Mouse (Mus musculus) urinary bladder, postnatal 25 days (tissue): ENCODE data around the gene Phf8.
A peak's percentile ranks its signal among the peaks of the same experiment; 100 is the strongest.
"Not testable (repeated sequence)": the region's sequence is repeated elsewhere in the genome, so short reads cannot be mapped to it uniquely, and the experiment has no call there.

Source experiments
- DNase-seq: peaks from one replicate; pipeline ENCODE4 v3.0.0; 2022; ENCODE audit warnings: low spot score

The Phf8 gene

DNA sequence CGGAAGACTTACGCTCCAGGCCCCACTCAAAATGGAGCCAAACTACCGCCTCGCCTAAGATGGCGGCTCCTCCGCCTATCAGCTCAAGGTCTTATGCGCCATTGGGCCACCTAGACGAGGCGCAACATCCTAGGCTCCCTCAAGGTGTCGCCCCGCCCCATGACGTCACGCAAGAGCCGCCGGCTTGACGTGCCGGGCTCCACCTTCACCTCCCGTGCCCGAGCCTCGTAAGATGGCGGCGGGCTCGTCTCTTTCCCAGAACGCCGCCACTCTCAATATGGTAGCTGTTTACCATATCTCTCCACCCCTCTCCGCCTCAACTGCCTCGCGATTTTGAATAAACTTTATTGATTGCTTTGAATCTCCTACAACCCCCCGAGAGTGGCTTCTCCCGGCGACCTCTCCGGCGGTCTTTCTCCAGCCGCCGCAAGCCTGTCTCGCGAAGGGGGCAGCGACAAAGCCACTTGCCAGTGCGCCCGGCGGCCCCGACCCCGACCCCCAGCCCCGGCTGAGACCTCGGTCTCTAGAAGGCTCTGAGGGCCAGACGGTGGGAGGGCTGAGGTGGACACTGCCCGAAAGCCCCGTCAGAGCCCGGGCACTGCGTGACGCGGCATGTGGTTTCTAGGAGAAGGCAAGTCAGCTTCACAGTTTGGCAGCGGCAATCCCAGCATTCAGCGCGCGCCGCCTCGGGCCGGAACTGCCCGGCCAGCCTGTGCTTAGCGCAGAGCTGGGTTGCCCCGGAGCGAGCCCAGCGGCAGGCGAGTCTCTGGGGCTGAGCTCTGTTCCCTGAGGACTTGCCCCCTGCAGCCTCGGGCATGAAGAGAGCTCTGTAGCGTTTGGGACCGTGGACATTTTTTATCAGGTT, at the start of gene Phf8:
Phf8 (plus strand) TSS at position 215 of the 865 bp plus-strand sequence.
- DNase-seq: peak; percentile 91

DNA sequence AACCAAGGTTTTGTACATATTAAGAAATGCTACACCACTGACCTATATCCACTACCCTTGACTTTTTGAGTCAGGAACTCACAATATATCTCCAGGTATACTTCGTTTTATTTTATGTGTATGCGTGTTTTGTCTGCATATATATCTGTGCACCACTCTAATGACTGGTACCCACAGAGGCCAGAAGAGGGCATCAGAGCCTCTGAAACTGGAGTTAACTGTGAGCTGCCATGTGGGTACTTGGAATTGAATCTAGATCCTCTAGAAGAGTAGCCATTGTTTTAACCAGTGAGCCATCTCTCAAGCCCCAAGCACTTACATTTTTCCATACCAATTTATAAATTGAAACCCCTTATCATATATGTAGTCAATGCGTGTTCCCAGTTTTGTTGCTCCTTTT, 32.3 kb upstream of the Phf8 start:
- DNase-seq: no peak

DNA sequence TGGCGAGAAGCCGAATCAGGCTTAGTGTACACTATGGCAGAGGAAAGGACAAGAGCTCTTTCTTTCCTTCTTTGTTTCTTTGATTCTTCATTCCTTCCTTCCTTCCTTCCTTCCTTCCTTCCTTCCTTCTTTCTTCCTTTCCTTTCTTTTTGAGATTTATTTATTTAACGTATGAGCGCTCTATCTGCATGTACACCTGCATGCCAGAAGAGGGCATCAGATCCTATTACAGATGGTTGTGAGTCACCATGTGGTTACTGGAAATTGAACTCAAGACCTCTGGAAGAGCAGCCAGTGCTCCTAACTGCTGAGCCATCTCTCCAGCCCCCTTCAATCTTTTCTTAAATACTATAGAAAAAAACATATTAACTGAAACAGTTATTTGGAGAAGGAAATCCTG, 27.2 kb upstream of the Phf8 start:
- not testable (repeated sequence) for DNase-seq

DNA sequence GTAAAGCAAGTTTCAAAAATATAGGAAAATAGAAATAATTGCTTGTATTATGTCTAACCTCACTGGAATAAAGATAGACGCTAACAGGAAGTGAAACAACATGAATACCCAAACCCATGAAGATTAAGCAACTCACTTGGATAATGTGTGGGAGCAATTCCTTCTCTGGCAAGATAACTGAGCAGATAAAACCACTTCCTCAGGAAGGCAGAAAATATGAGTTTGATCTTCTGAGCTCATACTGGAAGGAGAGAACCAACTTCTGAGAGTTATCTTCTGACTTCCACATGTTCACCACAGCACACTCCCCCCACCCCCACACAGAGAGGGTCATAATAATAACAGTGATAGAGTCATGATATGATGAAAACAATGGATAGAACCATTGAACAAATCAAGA, 23.9 kb upstream of the Phf8 start:
- DNase-seq: no peak

DNA sequence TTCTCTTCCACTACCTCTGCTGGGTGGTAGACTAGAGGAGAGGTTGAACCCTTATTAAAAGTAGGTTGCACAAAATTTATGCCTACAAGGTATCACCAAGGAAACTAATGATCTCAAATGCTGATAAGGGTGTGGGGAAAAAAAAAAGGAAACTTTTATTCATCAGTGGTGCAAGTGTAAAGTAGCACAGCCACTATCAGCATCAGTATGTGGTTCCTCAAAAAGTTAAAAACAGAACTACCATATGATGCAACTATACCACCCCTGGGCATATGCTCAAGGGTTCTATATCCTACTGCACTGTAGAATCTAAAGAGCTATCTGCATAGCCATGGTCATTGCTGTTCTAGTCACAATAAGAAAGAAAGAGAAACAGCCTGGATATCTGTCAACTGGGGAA, 11.9 kb upstream of the Phf8 start:
- no peak for DNase-seq

DNA sequence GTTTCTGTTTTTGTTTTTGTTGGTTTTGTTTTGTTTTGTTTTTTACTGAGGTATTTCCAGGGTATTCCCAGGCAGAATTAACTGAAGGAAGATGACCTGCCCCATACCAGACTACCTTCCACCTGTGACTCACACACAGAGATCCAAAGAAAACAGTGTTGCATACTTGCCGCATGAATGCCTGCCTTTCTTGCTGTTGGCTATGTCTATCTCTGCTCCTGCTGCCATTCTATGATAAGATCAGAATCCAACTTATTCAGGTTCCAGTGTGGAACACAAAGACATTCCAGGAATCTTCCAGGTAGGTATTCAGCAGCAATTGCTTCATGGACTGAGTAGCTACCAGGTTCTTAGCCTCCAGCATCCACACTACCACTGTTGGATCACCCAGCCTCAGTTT, 10.6 kb upstream of the Phf8 start:
- DNase-seq: no peak

DNA sequence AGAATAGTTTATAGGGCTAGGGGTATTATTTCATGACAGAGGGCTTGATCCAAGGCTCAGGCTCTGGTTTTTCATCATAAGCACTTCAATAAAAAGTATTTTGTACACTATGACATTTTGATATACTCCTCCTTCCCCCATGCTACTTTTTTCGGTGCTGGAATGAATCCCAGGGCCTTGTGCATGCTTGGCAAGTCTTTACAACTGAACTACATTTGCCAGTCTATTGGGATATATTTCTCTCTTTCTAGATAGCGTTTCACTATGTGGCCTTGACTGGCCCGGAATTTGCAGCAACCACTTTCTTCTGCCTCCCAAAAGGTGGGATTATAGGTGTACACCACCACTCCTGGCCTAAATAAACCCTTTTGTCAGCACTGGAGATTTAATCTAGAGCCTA, 7.4 kb upstream of the Phf8 start:
- DNase-seq: no peak

DNA sequence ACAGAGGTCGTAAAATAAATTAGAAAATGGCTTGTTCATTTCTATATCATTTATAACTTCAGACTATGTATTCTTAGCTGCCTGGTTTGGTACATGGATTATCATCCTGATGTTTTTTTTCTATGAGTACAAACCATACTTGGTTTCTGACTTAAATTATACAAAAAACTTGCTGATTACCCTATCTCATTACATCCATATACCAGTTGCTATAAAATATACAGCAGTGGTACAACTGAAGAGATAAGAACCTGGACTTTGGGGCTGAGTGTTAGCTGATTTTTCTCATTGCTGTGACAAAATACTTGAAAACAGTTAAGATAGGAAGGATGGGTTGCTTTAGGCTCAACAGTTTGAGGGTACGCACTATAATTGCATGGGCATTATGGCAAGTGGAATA, 6.8 kb upstream of the Phf8 start:
- no peak for DNase-seq

DNA sequence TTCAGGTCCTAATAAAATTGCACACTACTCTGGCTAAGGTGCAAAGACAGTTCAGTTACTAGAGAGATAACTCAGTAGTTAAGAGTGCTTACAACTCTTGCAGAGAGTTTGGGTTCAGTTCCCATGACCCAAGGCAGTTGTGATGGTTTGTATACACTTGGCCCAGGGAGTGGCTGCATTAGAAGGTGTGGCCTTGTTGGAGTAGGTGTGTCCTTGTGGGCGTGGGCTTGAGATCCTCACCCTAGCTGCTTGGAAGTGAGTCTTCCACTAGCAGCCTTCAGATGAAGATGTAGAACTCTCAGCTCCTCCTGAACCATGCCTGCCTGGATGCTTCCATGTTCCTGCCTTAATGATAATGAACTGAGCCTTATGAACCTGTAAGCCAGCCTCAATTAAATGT, 2.3 kb upstream of the Phf8 start:
- no peak for DNase-seq

DNA sequence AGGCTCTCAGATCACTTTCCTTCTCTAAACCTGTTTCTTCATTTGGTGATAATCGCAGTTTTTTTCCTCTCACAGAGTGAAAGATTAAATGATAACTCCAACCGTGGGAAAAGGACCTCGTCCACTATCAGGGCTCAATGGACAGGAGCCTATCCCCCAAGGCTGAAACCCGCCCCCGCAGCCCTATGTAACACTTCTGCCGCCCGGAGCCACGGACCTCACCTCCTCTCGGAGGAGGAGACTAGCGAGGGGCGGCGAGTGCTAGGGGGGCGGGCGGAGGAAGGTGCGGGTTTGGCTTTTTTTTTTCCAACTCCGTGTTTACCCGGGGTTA, 380 bp upstream of the Phf8 start:
- no peak for DNase-seq

DNA sequence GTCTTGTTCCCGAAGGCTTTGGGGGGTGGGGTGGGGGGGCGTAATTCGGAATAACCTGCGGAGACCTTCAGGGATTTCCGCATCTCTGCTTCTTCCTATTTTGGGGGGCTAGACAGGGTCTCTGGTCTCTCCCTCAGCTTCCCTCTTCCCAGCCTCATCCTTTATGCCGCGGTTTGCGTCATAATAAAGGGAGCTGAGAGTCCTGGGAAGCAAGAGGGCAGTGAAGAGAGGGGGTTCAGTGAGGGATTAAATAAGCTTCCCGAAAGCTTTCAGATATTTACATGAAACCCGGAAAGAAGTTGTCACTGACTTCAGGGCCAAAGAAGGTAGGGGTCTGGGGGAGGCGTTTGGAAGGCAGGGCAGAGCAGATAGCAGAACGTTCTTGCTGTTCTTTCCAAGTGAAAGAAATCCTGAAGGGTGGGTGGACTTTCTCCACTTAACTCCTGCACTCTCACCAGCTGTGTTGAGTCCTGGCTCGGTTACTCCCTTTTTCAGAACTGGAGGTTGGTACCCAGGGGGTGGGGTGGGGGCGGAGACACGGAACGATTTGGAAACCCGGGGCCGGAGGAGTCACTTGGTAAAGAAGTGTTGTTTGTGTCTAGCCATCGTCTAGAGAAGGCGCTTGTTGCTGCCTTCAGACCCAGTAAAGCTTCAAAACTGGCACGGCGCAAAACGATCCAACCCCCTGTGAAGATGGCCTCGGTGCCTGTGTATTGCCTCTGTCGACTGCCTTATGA, 1.5 kb downstream of the Phf8 start:
- peak; percentile 4 for DNase-seq

DNA sequence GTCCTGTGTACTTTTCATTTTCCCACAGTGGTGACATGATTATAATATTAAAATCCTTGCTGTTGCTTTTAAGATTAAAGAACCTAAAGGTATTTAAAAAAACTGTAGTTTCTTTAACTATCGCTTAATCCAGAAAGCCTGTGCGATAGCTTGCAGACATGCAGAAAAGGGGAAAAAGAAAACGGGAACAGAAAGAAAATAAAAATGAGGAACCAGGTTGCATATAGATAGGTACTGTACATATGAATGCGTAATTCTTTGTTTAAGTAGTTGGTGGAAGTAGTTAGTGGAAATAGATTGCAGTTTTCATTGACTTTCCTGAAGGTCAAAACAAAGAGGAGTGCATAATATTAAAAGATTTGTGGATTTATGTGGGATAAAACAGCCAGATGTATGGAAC, 32.9 kb downstream of the Phf8 start:
- DNase-seq: no peak

DNA sequence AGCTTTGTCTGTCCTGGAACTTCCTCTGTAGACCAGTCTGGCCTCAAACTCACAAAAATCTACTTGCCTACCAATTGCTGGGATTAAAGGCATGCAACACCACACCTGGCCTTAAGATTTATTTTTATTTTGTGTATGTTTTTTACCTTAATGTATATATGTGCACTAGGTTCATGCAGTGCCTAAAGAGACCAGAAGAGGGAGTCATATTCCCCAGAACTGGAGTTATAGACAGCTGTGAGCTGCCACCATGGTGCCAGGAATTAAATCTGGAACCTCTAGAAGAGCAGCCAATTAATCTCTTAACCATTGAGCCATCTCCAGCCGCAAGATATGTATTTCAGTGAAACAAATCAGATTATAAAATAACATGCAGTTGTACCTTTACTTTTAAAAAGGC, 54.7 kb downstream of the Phf8 start:
- DNase-seq: no peak

DNA sequence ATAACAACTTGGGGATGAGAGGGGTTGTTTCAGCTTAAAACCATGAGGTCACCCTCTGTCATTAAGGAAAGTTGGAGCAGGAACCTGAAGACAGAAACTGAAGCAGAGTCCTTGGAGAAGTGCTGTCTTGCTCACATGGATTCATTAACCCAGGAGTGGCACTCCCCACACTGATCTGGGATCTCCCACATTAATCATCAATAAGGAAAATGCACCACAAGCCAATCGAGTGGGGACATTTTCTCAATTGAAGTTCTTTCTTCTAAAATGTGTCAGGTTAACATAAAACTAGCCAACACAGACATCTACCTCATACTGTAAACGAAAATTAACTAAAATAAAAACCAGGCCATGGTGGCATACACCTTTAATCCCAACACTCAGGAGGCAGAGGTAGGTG, 122.9 kb downstream of the Phf8 start:
- no peak for DNase-seq

DNA sequence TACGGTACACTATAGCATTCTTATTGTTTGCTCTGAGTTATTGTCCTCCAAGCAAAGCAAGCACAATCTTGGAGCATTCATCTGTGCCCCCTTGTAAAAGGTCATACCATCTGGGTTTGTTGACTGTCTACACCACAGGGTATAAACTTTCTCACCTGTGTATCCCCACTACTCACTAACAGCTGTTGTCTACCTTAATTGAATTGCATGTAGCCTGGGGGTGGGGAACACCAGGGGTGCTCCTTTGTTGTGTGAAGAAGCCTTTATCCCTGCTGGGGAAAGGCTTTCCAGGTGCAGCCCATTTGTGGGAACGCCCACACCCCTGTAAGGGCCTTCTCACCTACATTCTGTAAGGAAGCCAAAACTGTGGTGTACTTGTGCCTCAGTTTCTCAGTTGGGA, 133.3 kb downstream of the Phf8 start:
- no peak for DNase-seq

DNA sequence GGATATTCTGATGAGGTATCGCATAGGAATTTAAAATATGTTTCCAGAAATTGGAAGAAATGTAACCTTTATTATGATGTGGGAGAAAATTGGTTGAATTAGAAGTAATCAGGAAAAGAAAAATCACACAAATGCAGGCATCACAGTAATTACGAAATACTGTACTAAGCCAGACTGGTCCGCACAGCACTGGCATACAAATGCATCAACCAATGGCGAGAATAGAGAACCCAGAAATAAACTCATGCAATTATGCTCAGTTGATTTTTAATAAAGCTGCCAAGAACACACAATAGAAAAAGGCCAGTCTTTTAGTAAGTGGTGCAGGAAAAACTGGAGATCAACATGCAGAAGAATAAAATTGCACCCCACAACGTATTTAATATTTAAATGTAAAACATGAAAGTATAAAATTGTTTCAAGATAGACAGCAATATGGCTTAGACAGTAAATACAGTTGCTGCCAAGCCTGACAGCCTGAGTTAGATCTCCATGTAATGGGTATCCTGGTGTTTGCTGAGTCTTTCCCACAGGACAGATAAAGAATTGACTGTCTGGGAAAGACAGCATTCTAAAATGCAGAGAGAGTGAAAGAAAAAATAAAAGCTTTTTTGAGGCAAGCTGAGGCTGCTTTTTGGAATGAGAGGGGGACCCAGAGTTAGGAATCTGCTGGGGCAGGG, 154.2 kb downstream of the Phf8 start:
- no peak for DNase-seq
